Mouse (Mus musculus) C2C12 (cell line): ENCODE measurements around the gene Ccnd3.

ENCODE experiments used
- CTCF ChIP-seq: IDR thresholded peaks from one replicate; pipeline ENCODE4 v1.5.1; 2011; ENCODE audit not compliant: control insufficient read depth, insufficient read depth, insufficient read length
- MYOG ChIP-seq: IDR thresholded peaks from one replicate; pipeline ENCODE4 v1.6.1; 2011; ENCODE audit not compliant: control insufficient read depth, insufficient read length; ENCODE audit errors: extremely low read depth
- USF1 ChIP-seq: IDR thresholded peaks from one replicate; pipeline ENCODE4 v1.6.1; 2011; ENCODE audit warnings: low read depth, mild to moderate bottlenecking, control low read depth, moderate library complexity

GRCm38 (mm10) chr17:47614018-47614417 is 109.2 kb downstream of the Ccnd3 start:
- peak; percentile 19 for TF ChIP-seq CTCF
- TF ChIP-seq MYOG = no peak
- no peak for TF ChIP-seq USF1
